Mouse (Mus musculus) limb, embryonic 15.5 days (tissue): ENCODE measurements around the gene Gm3435. TPM values are rescaled to one million over a fixed set of nuclear protein-coding genes. Genes with fewer than 3 reads are reported as not detected.
A peak's percentile ranks its signal among the peaks of the same experiment; 100 is the strongest.
"Not testable (repeated sequence)": the region's sequence is repeated elsewhere in the genome, so short reads cannot be mapped to it uniquely, and the experiment has no call there.

Source experiments
- ATAC-seq: fragments of 200-750 bp; cut with Nextera tagmentation; 2 replicates; pipeline ENCODE4 v1.8.0; 2017; ENCODE audit warnings: low read depth, moderate TSS enrichment; ENCODE audit not compliant: insufficient number of reproducible peaks, low FRiP score, low TSS enrichment
- H3K27ac ChIP-seq: fragments of 300-500 bp; sonication (generic); 2 replicates; pipeline ENCODE4 v1.5.1; 2015; ENCODE audit warnings: moderate library complexity, mild to moderate bottlenecking, inconsistent platforms
- H3K27me3 ChIP-seq: fragments of 300-500 bp; sonication (generic); 2 replicates; pipeline ENCODE4 v1.6.1; 2015; ENCODE audit warnings: inconsistent platforms
- H3K36me3 ChIP-seq: fragments of 300-500 bp; sonication (generic); 2 replicates; pipeline ENCODE4 v1.6.1; 2015; ENCODE audit warnings: inconsistent platforms
- H3K4me1 ChIP-seq: fragments of 300-500 bp; sonication (generic); 2 replicates; pipeline ENCODE4 v1.6.1; 2015; ENCODE audit warnings: inconsistent platforms
- H3K4me2 ChIP-seq: fragments of 300-500 bp; sonication (generic); 2 replicates; pipeline ENCODE4 v1.6.1; 2015; ENCODE audit warnings: mild to moderate bottlenecking, inconsistent platforms
- H3K4me3 ChIP-seq: fragments of 300-500 bp; sonication (generic); 2 replicates; pipeline ENCODE4 v1.5.1; 2015; ENCODE audit warnings: mild to moderate bottlenecking, inconsistent platforms
- H3K9ac ChIP-seq: fragments of 300-500 bp; sonication (generic); 2 replicates; pipeline ENCODE4 v1.6.1; 2015; ENCODE audit warnings: inconsistent platforms
- H3K9me3 ChIP-seq: fragments of 300-500 bp; sonication (generic); 2 replicates; pipeline ENCODE4 v1.6.1; 2016; ENCODE audit warnings: inconsistent platforms
- WGBS: fragments of 180-500 bp; shearing (Covaris S2); methylation state at CpG from one replicate; pipeline ENCODE4 v1.1.7; 2015; 5-methylcytosine and 5-hydroxymethylcytosine counted together
- polyA plus RNA-seq: library from polyadenylated mRNA; unstranded; fragments of >200 nt; fragmentation: Nextera tagmentation; extraction: Ambion mirVana; gene quantifications from 2 replicates; pipeline ENCODE4 v1.2.1, GENCODE M21; 2015

Gm3435 gene
- polyA plus RNA-seq, 1 experiment from 2014 or later: 4.8 TPM

DNA sequence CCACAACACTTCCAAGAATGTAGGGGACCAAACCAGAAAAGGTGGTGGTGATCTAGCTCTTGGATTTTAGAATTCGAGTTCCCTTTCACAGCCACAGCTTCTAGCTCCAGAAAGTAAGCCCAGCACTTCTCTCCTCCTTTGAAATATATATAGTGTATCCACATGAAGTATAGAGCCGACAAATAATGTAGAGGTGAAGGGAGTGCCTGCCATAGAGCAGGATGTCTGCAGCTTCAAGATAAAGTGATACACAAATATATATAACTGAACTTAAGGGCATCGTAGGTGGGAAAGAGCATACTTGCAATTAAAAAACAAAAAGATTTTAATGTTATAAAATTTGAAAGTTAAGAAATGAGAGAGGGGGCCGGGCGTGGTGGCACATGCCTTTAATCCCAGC, 15.8 kb upstream of the Gm3435 start:
- ATAC-seq, H3K4me2 ChIP-seq, H3K9ac ChIP-seq, H3K27ac ChIP-seq, H3K9me3 ChIP-seq, H3K36me3 ChIP-seq, H3K4me3 ChIP-seq, H3K4me1 ChIP-seq, H3K27me3 ChIP-seq: not testable (repeated sequence)
- no CpG with 5 or more reads among the region's 5 CpGs for WGBS

DNA sequence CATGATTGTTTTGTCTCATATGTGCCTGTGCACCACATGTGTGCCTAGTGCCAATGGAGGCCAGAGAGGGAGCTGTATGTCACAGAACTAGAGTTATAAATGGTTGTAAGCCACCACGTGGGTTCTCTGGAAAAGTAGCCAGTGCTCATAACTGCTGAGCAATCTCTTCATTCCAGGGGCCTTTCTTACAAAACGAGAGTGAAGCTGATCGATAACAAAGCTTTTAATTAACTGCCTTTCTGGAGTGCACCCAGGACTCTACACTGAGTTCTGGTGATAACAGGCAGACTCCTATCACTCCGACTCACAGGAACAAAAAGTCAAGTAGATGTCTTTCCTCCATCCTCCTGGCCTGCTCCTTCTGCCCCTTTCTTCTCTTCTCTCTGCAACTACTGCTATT, 9.9 kb upstream of the Gm3435 start:
- H3K4me1 ChIP-seq, H3K4me3 ChIP-seq, H3K36me3 ChIP-seq, ATAC-seq, H3K4me2 ChIP-seq, H3K9me3 ChIP-seq, H3K27me3 ChIP-seq, H3K27ac ChIP-seq, H3K9ac ChIP-seq: not testable (repeated sequence)
- WGBS: no CpG with 5 or more reads among the region's 4 CpGs

DNA sequence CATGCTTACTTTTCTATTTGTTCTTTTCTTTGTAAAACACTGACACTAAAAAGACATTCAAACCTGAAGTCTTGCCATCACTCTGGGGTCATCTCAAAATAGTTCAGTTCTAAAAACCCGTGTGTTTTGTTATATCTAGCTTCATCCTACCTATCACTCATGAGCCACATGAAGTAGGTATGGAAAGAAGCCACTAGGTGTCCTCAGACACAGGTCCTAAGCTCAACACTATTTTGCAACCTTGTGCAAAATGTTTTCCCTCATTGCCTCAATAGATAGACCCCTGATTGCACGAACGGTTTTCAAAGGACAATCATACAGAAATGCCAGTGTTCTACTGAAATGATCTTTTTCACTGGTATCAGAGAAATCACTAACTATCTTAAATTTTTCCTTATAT, 888 bp upstream of the Gm3435 start:
- H3K27ac ChIP-seq, H3K4me2 ChIP-seq, H3K9me3 ChIP-seq, ATAC-seq, H3K4me3 ChIP-seq, H3K9ac ChIP-seq, H3K4me1 ChIP-seq, H3K36me3 ChIP-seq, H3K27me3 ChIP-seq: not testable (repeated sequence)
- no CpG with 5 or more reads among the region's 3 CpGs for WGBS

GRCm38 (mm10) chr17:15021503-15022220, 11.7 kb downstream of the Gm3435 start:
- not testable (repeated sequence) for H3K4me2 ChIP-seq, H3K27ac ChIP-seq

DNA sequence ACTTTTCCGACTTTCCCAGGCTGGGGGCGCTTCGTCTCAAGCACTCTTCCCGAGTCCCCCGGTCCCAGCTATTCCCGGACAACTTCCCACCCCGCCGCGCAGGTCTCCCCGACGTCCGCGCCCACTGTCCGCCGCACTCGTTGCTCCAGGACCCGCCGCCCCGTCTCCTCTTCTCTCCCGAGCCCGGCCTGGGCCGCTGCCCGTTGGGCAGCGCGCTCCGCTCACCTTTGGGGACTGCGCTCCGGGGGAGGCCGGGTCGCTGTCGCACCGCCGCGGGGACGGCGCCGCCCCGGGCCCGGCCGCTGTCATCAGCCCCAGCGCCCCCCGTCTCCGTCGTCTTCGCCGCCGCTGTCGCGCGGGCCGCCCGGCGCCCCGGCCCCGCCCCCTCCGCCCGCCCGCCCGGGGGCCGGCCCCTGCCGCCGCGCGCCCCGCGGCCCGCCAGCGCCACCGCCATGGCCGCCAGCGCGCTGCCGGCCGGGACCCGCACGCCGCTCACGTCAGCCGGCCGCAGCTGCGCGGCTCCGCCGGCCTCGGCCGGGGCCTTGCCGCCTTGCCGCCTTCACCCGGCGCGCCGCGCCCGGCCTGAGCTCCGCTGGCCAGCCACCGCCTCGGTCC, 14.0 kb downstream of the Gm3435 start:
- H3K27me3 ChIP-seq, H3K36me3 ChIP-seq, H3K9me3 ChIP-seq, H3K27ac ChIP-seq, H3K9ac ChIP-seq, H3K4me2 ChIP-seq, H3K4me3 ChIP-seq, H3K4me1 ChIP-seq: not testable (repeated sequence)
- WGBS: no CpG with 5 or more reads among the region's 97 CpGs
- ATAC-seq: peak; percentile 73

More at GRCm38 (mm10) chr17:15021503-15022220, 11.7 kb downstream of the Gm3435 start:
- 80% methylated on average over 3 of the region's 3 CpGs for WGBS
- H3K9me3 ChIP-seq, ATAC-seq, H3K36me3 ChIP-seq, H3K9ac ChIP-seq, H3K4me1 ChIP-seq, H3K27me3 ChIP-seq, H3K4me3 ChIP-seq: not testable (repeated sequence)

DNA sequence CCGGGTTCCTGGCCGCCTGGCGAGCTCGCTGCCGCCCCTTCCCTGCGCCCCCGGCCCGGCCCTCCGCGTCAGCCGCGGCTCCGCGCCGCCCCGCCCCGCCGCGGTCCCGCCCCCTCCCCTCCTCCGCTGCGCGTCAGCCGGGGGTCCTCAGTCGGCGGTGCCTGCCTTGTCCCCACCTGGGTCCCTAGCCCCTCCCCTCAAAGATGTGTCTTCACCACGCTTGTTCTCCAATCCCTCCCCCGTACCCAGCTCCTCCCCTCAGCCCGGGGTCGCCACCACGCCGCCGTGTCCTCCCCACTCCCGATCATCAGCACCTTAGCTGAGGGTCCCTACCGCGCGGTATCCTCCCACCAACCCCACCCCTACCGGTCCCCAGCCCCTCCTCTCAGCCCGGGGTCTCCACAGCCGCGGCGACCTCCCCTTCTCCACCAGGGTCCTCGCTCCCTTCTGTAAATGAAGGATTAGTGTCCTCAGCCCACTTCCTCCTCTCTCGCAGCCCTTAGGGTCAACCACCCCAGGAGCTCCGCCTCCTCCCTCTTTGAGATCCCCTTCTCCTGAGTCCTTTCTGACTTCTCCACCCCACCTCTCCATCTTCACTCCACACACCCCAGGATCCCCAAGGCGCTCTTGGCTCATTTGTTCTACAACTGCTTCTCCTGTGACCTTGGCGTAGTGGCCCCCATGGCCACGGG, 14.7 kb downstream of the Gm3435 start:
- no CpG with 5 or more reads among the region's 48 CpGs for WGBS

DNA sequence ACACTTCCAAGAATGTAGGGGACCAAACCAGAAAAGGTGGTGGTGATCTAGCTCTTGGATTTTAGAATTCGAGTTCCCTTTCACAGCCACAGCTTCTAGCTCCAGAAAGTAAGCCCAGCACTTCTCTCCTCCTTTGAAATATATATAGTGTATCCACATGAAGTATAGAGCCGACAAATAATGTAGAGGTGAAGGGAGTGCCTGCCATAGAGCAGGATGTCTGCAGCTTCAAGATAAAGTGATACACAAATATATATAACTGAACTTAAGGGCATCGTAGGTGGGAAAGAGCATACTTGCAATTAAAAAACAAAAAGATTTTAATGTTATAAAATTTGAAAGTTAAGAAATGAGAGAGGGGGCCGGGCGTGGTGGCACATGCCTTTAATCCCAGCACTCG, 15.5 kb downstream of the Gm3435 start:
- ATAC-seq: not testable (repeated sequence)
- WGBS: no CpG with 5 or more reads among the region's 6 CpGs

More for the DNA sequence above, 14.7 kb downstream of the Gm3435 start:
- H3K4me2 ChIP-seq, H3K27ac ChIP-seq, H3K36me3 ChIP-seq, H3K9me3 ChIP-seq, H3K4me3 ChIP-seq, H3K27me3 ChIP-seq, H3K4me1 ChIP-seq, H3K9ac ChIP-seq: not testable (repeated sequence)
- peak; percentile 83 for ATAC-seq

GRCm38 (mm10) chr17:15031414-15031813, 21.4 kb downstream of the Gm3435 start:
- not testable (repeated sequence) for H3K36me3 ChIP-seq, H3K9me3 ChIP-seq, H3K4me1 ChIP-seq, H3K4me2 ChIP-seq, H3K27me3 ChIP-seq, H3K9ac ChIP-seq, H3K4me3 ChIP-seq, ATAC-seq, H3K27ac ChIP-seq
- WGBS: no CpG with 5 or more reads among the region's 4 CpGs

More for the DNA sequence above, 15.5 kb downstream of the Gm3435 start:
- H3K4me1 ChIP-seq, H3K9me3 ChIP-seq, H3K4me3 ChIP-seq, H3K27me3 ChIP-seq, H3K4me2 ChIP-seq, H3K27ac ChIP-seq, H3K36me3 ChIP-seq, H3K9ac ChIP-seq: not testable (repeated sequence)

GRCm38 (mm10) chr17:15040455-15040854, 30.5 kb downstream of the Gm3435 start:
- H3K4me1 ChIP-seq, H3K4me2 ChIP-seq, H3K4me3 ChIP-seq, H3K9me3 ChIP-seq, H3K9ac ChIP-seq, ATAC-seq, H3K27ac ChIP-seq, H3K36me3 ChIP-seq, H3K27me3 ChIP-seq: not testable (repeated sequence)
- WGBS: no CpG with 5 or more reads among the region's 3 CpGs

DNA sequence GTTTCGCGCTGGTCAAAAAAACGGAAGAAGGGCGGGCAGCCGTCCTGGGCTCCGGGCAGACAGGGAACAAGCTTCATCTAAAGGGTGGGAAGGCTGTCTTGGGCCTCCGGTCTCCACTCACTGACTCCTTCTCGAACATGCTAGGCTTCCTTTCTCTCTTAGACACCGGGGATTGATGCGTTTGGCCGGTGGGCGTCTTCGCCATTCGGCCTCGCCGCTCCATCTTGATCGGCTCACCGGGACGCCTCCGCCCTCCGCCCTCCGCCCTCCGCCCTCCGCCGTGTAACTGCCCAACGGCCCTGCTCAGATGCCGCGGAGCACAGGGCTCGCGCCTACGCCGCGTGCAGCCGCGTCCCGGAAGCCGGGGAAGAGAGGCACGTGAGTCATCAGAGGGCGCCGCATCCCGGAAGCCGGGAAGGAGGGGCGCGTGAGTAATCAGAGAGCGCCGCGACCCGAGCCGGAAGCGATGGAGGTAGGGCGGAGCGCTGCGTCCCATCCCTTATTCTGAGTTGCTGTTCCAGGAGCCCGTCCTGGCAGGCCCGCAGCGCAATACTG, 31.3 kb downstream of the Gm3435 start, which contains the start of the genes Ermard, Tcte3 and Gm3448:
Ermard (plus strand) TSS at position 34 of the 555 bp plus-strand sequence.
Tcte3 (minus strand) TSS at position 314 of the 555 bp plus-strand sequence.
Gm3448 (minus strand) TSS at position 363 of the 555 bp plus-strand sequence.
- H3K27ac ChIP-seq, H3K4me2 ChIP-seq, H3K4me1 ChIP-seq, H3K27me3 ChIP-seq, H3K36me3 ChIP-seq, H3K9me3 ChIP-seq, H3K9ac ChIP-seq: not testable (repeated sequence)
- peak within 1 kb of the TSS; percentile 27 for H3K4me3 ChIP-seq
- ATAC-seq: peak; percentile 97
- WGBS: no CpG with 5 or more reads among the region's 56 CpGs

DNA sequence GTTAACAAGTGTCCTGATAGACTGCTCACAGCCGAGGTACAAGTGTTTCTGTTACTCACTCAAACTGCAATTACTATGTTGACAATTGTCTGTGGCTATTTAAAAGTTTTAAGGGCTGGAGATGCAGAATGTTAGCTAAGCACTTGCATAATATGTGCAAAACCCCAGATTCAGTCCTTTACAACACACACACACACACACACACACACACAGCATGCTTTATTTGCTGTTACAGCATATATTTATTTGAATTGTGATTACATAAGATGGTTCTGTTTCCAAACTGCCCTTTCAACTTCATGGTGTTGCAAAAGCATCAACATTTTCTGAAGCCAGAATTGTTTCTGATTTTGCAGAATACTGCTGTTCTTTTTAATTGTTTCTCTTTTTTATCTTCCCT, 40.4 kb downstream of the Gm3435 start:
- no CpG with 5 or more reads among the region's 1 CpGs for WGBS
- not testable (repeated sequence) for H3K27ac ChIP-seq, H3K4me3 ChIP-seq, H3K9ac ChIP-seq, H3K4me2 ChIP-seq, H3K4me1 ChIP-seq, H3K36me3 ChIP-seq, H3K27me3 ChIP-seq, H3K9me3 ChIP-seq, ATAC-seq

- 74% methylated on average over 1 of the region's 1 CpGs for WGBS
- not testable (repeated sequence) for H3K9ac ChIP-seq, H3K27me3 ChIP-seq, H3K4me1 ChIP-seq, H3K27ac ChIP-seq, H3K4me3 ChIP-seq, H3K4me2 ChIP-seq, ATAC-seq, H3K9me3 ChIP-seq
- peaks cover 15% of the 10 kb centered on the region for H3K36me3 ChIP-seq
Observed at GRCm38 (mm10) chr17:15052766-15053165, 42.8 kb downstream of the Gm3435 start.
